Mouse (Mus musculus): ENCODE data around the gene Stard7. TPM values are rescaled to one million over a fixed set of nuclear protein-coding genes. Genes with fewer than 3 reads are reported as not detected.

The Stard7 gene
- polyA plus RNA-seq, 1 experiment from 2014 or later, result 88.7 TPM

DNA sequence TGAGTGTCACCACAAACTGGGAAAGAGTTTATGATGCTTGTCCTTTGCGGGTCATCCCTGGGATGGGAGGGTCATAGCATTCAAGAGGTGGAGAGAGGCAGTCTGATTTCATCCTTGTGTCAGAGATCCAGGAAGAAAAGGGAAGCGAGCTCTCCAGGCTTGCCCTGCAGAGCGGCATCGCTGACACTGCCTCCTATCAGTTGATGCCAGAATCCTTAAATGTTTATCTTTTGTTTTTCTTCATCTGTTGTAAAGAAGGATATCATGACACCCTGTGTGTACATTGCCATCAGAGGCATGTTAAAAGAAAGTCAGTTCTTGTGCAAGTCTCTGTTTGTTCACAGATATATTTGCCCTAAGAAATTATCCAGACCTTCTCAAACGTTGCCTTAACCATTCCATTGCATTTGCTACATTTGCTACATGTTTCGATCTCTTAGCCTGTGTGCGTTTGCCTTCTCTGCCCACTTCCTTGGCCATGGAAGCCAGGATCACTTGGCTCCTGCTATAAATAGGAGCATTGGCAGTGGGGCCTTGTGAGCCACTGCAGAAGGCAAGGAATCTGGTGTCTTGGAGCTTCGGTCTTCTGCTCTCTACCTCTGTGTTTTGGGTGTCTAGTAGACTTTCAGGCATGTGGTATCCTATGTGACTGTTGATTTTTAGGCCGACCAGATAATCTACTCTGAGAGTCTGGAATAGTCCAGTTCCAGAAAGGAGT, 19.6 kb upstream of the Stard7 start:
- no peak for TF ChIP-seq CTCF (IDR thresholded peaks at IDR 0.05; ENCODE audit: low read depth)
- 88% methylated on average over 9 of the region's 9 CpGs for WGBS
- no peak overlapping the region for H3K27ac ChIP-seq (ENCODE audit: low read depth)
- no peaks in the 10 kb centered on the region for H3K4me1 ChIP-seq (ENCODE audit: insufficient read depth)
- no peak overlapping the region for H3K9ac ChIP-seq
- no peaks in the 10 kb centered on the region for H3K9me3 ChIP-seq (ENCODE audit: low read depth, low read length)
- H3K36me3 ChIP-seq (ENCODE audit: insufficient read depth), result peaks cover 19% of the 10 kb centered on the region
- H3K4me2 ChIP-seq, result no peak overlapping the region
- ATAC-seq (ENCODE audit: insufficient read depth), result no peak
- no peak for DNase-seq
- no peak overlapping the region for H3K4me3 ChIP-seq (ENCODE audit: low read depth, low read length)
- H3K27me3 ChIP-seq (ENCODE audit: insufficient read depth, low read length), result no peaks in the 10 kb centered on the region

DNA sequence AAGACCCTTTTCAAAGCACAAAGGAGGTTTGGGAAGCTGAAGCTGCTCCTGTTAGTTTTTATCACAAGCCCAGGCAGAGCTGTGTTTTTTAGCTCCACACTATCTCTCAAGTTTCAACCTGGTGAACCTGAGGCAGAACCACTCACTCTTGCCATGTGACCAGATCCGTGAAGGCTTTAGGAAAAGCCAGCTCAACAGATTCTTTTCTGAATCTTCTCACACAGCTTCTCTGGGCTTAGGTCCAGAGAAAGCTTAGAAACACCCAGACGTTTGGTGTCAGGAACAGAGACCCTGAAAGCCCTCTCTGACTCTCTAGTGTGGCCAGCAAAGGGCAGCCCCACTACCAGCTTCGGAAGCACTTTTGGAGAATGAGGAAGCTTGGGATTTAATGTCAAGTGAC, 18.6 kb upstream of the Stard7 start:
- 74% methylated on average over 3 of the region's 3 CpGs for WGBS
- no peak overlapping the region for H3K4me2 ChIP-seq
- H3K36me3 ChIP-seq (ENCODE audit: insufficient read depth), result peaks cover 9% of the 10 kb centered on the region; the same call in 1 of the 2 replicates
- no peak for ATAC-seq (ENCODE audit: insufficient read depth)
- no peak overlapping the region for H3K4me3 ChIP-seq (ENCODE audit: low read depth, low read length)
- TF ChIP-seq CTCF (IDR thresholded peaks at IDR 0.05; ENCODE audit: low read depth), result no peak
- no peaks in the 10 kb centered on the region for H3K27me3 ChIP-seq (ENCODE audit: insufficient read depth, low read length)
- DNase-seq, result no peak
- no peak overlapping the region for H3K9ac ChIP-seq
- H3K9me3 ChIP-seq (ENCODE audit: low read depth, low read length), result no peaks in the 10 kb centered on the region
- H3K4me1 ChIP-seq (ENCODE audit: insufficient read depth), result no peaks in the 10 kb centered on the region
- H3K27ac ChIP-seq (ENCODE audit: low read depth), result no peak overlapping the region

DNA sequence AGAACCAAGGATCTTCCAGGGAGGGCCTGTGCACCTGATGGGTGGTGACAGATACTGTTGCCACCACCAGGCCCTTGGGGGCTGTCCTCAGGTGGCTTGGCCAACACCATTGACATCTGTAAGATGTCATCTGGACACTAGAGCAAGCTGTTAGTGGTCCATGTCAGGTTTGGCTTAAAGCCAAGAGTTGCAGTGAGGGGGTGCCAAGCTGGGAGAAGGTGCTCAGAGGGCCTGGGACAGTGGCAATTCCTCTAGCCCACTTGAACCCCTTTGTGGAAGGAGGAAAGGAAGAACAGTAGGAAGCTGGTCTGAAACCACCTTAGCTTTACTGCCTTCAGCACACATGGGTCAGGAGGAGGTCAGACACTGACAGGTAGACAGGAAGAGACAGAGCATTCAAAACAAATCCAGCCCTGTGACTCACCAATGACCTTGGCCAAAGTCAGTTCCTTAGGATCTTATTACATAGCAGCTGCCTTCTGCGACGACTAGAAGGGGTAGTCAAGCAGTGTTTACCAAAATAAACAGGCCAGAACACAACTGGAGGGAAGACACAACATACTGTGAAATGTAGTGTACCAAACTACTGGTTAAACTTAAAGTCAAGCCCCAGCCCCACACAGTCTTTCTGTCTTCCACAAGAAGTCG, 18.0 kb upstream of the Stard7 start:
- no peak overlapping the region for H3K27ac ChIP-seq (ENCODE audit: low read depth)
- H3K36me3 ChIP-seq (ENCODE audit: insufficient read depth), result peaks cover 10% of the 10 kb centered on the region
- no peak overlapping the region for H3K9ac ChIP-seq
- H3K4me3 ChIP-seq (ENCODE audit: low read depth, low read length), result no peak overlapping the region
- no peak overlapping the region for H3K4me2 ChIP-seq
- no peaks in the 10 kb centered on the region for H3K4me1 ChIP-seq (ENCODE audit: insufficient read depth)
- 61% methylated on average over 3 of the region's 3 CpGs for WGBS
- no peaks in the 10 kb centered on the region for H3K9me3 ChIP-seq (ENCODE audit: low read depth, low read length)
- TF ChIP-seq CTCF (IDR thresholded peaks at IDR 0.05; ENCODE audit: low read depth), result no peak
- DNase-seq (no peak), ATAC-seq (ENCODE audit: insufficient read depth) (no peak)
- H3K27me3 ChIP-seq (ENCODE audit: insufficient read depth, low read length), result no peaks in the 10 kb centered on the region

DNA sequence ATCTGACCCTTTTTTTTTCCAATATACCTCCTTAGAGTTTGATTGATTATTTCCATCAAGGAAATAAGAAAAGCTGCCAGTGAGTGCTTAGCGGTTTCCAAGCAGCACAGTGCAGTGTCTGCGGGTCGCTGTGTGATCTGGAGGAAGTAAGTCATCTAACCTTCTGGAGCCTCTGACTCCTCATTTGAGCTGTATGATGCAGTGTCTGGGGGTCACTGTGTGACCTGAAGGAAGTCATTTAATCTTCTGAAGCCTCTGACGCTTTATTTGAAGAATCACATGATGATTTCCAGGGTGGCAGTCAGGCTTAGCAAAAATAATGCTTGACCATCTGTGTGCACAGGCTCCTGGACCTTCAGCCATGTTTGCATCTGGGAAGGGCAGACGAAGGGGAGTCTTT, 17.2 kb upstream of the Stard7 start:
- Histone ChIP-seq H3K4me2 (no peak overlapping the region), H3K27ac (ENCODE audit: low read depth) (no peak overlapping the region), H3K36me3 (ENCODE audit: insufficient read depth) (peaks cover 17% of the 10 kb centered on the region), H3K9ac (no peak overlapping the region), H3K27me3 (ENCODE audit: insufficient read depth, low read length) (no peaks in the 10 kb centered on the region), H3K4me3 (ENCODE audit: low read depth, low read length) (no peak overlapping the region), H3K9me3 (ENCODE audit: low read depth, low read length) (no peaks in the 10 kb centered on the region), H3K4me1 (ENCODE audit: insufficient read depth) (no peaks in the 10 kb centered on the region)
- TF ChIP-seq CTCF (IDR thresholded peaks at IDR 0.05; ENCODE audit: low read depth), result no peak
- no peak for ATAC-seq (ENCODE audit: insufficient read depth)
- WGBS, result 64% methylated on average over 5 of the region's 5 CpGs
- no peak for DNase-seq

DNA sequence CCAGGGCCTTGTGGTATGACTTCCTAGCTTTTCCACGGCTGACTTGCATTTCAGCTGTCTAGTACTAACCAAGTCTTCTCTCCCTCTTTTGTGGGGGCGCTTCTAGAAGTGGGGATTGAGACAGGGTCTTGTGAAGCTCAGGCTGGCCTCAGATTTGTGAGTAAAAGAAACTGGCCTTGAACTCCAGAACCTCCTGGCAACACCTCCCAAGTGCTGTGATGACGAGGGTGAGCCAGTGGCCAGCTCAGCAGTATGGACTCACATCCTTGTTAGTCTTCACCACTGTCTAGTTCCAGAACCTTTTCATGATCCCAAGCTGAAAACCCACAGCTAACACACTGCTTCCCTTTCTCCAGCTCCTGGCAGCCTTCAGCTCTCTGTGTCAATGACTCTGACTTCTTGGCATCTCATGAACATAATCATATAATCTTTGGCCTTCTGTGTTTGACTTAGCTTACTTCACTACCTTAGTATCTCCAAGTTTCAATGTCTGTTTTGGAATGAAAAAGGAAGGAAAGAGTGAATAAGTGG, 15.3 kb upstream of the Stard7 start:
- DNase-seq, result no peak
- WGBS, result 87% methylated on average over 3 of the region's 3 CpGs
- no peak for ATAC-seq (ENCODE audit: insufficient read depth)
- Histone ChIP-seq H3K4me1 (ENCODE audit: insufficient read depth) (no peaks in the 10 kb centered on the region), H3K27me3 (ENCODE audit: insufficient read depth, low read length) (no peaks in the 10 kb centered on the region), H3K9ac (no peak overlapping the region), H3K4me2 (no peak overlapping the region), H3K36me3 (ENCODE audit: insufficient read depth) (peaks cover 35% of the 10 kb centered on the region), H3K9me3 (ENCODE audit: low read depth, low read length) (no peaks in the 10 kb centered on the region), H3K27ac (ENCODE audit: low read depth) (no peak overlapping the region), H3K4me3 (ENCODE audit: low read depth, low read length) (no peak overlapping the region)
- no peak for TF ChIP-seq CTCF (IDR thresholded peaks at IDR 0.05; ENCODE audit: low read depth)

DNA sequence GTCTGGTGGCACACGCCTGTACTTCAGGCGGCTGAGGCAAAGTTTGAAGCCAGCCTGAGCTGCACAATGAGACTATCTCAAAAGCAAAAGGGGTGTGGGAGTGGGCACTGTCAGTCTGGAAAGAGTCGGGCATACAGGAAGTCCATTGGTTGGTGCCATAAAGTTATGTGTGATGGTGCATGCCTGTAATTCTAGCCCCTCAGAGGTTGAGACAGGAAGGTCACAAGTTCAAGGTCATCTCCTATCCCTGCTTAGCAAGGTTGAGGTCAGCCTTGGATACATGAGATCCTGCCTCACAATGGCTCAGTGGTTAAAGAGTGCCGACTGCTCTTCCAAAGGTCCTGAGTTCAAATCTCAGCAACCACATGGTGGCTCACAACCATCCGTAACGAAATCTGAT, 14.7 kb upstream of the Stard7 start:
- H3K9me3 ChIP-seq (ENCODE audit: low read depth, low read length), result no peaks in the 10 kb centered on the region
- no peaks in the 10 kb centered on the region for H3K4me1 ChIP-seq (ENCODE audit: insufficient read depth)
- no peak overlapping the region for H3K27ac ChIP-seq (ENCODE audit: low read depth)
- no peak overlapping the region for H3K9ac ChIP-seq
- DNase-seq (no peak), ATAC-seq (ENCODE audit: insufficient read depth) (no peak)
- 85% methylated on average over 6 of the region's 6 CpGs for WGBS
- no peak for TF ChIP-seq CTCF (IDR thresholded peaks at IDR 0.05; ENCODE audit: low read depth)
- H3K4me2 ChIP-seq, result no peak overlapping the region
- H3K27me3 ChIP-seq (ENCODE audit: insufficient read depth, low read length), result no peaks in the 10 kb centered on the region
- no peak overlapping the region for H3K4me3 ChIP-seq (ENCODE audit: low read depth, low read length)
- peaks cover 37% of the 10 kb centered on the region for H3K36me3 ChIP-seq (ENCODE audit: insufficient read depth)

- H3K27ac ChIP-seq (ENCODE audit: low read depth), result no peak overlapping the region
- no peak overlapping the region for H3K4me3 ChIP-seq (ENCODE audit: low read depth, low read length)
- no peak overlapping the region for H3K9ac ChIP-seq
- no peak for TF ChIP-seq CTCF (IDR thresholded peaks at IDR 0.05; ENCODE audit: low read depth)
- no peaks in the 10 kb centered on the region for H3K27me3 ChIP-seq (ENCODE audit: insufficient read depth, low read length)
- ATAC-seq (ENCODE audit: insufficient read depth), result no peak
- H3K4me2 ChIP-seq, result no peak overlapping the region
- DNase-seq, result peak; percentile 18
- no peaks in the 10 kb centered on the region for H3K4me1 ChIP-seq (ENCODE audit: insufficient read depth)
- H3K9me3 ChIP-seq (ENCODE audit: low read depth, low read length), result no peaks in the 10 kb centered on the region
- WGBS, result 81% methylated on average over 5 of the region's 5 CpGs
- peaks cover 30% of the 10 kb centered on the region for H3K36me3 ChIP-seq (ENCODE audit: insufficient read depth)
Measured at GRCm38 (mm10) chr2:127259340-127259739, 10.7 kb upstream of the Stard7 start.
